Mouse (Mus musculus): ENCODE measurements around the gene Anxa11. TPM values are rescaled to one million over a fixed set of nuclear protein-coding genes. Genes with fewer than 3 reads are reported as not detected.

The Anxa11 gene
- polyA plus RNA-seq, 1 experiment: 33.6 TPM

DNA sequence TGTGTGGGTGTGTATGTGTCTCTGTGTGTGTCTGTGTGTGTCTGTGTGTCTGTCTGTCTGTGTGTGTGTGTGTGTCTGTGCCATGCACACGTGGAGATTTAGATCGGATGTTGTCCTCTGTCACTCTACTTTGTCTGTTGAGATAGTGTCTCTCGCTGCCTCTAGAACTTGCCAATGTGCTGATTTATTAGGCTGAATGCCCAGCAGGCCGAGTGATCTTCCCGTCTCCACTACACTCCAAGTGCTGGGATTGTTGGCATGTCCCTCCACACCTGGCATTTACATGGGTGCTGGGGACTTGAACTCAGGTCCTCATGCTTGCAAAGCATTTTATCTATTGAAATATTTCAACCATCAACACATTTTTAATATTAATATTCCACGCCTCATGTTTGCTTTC is 9.2 kb downstream of the Anxa11 start:
- Histone ChIP-seq H3K27ac (replicated peaks; ENCODE audit: low read depth, low read length) (no peak overlapping the region; the same call in 1 of the 2 replicates), H3K4me3 (ENCODE audit: insufficient read depth, low read depth, low read length) (no peak overlapping the region), H3K4me1 (ENCODE audit: control insufficient read depth, insufficient read depth, insufficient read length, low read length) (peaks cover 28% of the 10 kb centered on the region)

DNA sequence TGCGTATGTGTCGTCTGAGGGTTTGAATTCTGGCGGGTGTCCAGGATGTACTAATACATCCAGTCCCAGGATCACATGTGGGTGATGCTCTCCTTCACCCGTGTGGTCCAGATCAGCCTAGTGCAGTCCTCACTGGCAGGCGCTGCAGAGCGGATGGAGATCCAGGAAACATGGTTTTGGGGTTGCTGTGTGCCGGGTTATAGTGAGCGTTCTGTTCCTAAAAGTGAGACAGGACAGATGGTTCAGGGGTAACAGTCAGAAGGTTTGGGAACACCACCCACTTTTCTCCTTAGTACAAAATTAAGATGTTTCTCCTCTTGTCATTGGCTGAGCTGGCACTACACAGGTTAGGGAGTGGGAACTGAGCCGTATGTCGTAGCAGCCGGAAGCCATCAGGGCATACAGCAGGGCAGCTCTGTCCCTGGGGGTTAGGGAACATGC is 10.2 kb downstream of the Anxa11 start:
- Histone ChIP-seq H3K27ac (replicated peaks; ENCODE audit: low read depth, low read length) (no peak overlapping the region), H3K4me3 (ENCODE audit: insufficient read depth, low read depth, low read length) (no peak overlapping the region), H3K4me1 (ENCODE audit: control insufficient read depth, insufficient read depth, insufficient read length, low read length) (peaks cover 25% of the 10 kb centered on the region)

DNA sequence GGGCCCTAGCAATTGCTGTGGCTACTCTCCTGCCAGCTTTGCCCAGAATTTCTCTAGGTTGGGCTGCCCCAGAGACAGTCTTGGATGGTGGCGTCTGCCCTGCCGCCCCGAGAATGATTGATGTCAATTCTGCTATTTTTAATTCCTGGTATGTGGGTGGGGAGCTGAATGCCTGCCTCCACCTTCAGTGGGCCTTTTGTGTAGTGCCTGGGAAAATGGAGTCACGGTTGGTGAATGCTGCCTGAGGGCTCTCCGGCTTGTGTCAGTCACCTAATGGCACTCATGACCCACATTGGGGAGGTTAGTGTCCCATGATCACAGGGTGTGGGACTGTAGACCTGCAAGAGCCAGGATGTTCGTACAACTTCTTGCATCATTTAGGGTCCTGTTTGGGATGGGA is 11.3 kb downstream of the Anxa11 start:
- Histone ChIP-seq H3K4me1 (ENCODE audit: control insufficient read depth, insufficient read depth, insufficient read length, low read length) (peaks cover 29% of the 10 kb centered on the region), H3K27ac (replicated peaks; ENCODE audit: low read depth, low read length) (no peak overlapping the region), H3K4me3 (ENCODE audit: insufficient read depth, low read depth, low read length) (no peak overlapping the region)

DNA sequence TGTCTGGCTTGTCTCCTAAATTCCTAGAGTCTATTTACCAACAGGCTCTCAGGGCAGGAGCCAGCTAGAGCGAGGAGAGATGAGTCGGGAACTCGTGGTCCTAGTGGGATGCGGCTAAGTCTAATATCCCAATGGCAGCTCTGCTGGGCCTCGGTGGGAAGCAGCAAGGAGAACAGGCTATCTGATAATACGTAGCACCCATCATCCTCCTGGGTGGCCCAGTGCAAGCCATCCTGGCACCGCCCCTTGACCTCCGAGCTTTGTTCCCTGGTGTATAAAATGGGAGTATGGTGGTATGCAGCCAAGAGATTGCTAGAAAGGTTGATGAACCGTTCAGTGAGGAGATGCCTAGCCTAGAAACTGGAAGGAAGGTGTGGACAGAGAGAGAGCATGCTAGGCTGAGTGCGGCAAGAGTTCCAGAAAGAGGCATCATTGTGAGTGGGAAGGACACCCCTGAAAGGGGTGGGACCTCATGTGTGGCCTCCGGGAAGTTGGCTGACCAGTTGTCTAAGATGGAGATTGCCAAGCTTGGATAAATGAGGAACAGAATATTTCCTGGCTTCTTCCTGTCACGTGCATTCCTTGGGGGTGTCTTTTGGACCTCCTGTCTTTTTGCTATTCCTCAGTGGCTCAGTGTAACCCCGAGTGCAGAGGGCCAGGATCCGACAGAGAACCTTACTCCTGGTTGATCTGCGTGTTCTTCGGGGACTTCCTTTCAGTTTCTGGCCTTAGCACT is 11.9 kb downstream of the Anxa11 start:
- peaks cover 29% of the 10 kb centered on the region for H3K4me1 ChIP-seq (ENCODE audit: control insufficient read depth, insufficient read depth, insufficient read length, low read length)
- 0 out of 2 replicates have a peak overlapping the region, but pooled peaks have one; percentile 48 for H3K27ac ChIP-seq (replicated peaks; ENCODE audit: low read depth, low read length)
- H3K4me3 ChIP-seq (ENCODE audit: insufficient read depth, low read depth, low read length): no peak overlapping the region

DNA sequence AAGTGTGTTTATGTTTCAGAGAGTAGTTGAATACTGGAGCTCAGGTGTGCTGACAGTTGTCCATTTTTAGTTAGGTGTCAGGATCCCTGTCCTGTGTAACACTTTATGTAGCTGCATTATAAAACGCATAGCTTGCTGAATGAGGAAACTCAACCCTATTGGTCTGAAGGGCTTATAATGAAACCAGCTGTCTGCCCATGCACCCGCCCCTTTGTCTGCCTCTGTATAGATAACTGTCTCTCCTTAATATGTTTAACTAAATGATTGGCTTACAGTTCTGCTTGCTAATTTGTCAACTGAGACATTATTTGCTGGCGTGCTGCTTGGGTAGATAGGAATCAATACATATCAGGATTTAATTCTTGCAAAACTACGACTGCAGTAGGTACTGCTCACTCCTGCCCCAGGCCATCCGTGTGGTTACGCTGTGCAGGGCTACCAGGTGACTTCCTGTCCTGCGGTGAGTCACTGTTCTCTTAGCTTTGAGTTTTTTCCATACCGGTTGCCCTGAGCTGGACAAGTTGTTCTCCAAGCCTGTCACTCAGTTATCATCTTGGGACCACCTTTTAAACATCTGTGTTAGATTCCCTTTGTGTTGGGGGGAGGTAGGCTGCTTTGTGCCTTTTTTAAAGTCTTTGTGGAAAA is 13.4 kb downstream of the Anxa11 start:
- Histone ChIP-seq H3K4me3 (ENCODE audit: insufficient read depth, low read depth, low read length) (no peak overlapping the region), H3K27ac (replicated peaks; ENCODE audit: low read depth, low read length) (no peak overlapping the region), H3K4me1 (ENCODE audit: control insufficient read depth, insufficient read depth, insufficient read length, low read length) (peaks cover 29% of the 10 kb centered on the region)

DNA sequence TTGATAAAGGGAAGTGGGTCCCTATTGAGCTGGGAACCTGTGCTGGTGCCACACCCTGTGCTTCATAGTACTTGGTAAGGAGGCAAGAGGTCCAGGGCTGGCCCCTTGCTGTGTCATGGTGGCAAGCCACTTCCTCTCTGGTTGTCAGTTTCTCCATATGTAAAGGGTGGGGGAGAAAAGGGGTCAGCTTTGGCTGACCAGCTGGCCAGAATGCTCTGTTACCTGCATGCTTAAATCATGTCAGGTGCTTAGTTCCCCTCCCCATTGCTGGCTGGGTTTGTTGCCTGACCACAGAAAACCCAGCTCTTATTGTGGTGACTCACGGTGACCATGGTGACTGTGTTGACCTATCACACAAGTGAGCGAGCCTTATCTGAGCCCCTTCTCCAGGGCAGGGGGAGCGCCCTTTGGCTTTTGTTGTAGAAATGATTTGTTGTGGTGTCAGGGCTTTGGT is 15.2 kb downstream of the Anxa11 start:
- no peak overlapping the region for H3K27ac ChIP-seq (replicated peaks; ENCODE audit: low read depth, low read length)
- H3K4me1 ChIP-seq (ENCODE audit: control insufficient read depth, insufficient read depth, insufficient read length, low read length): peaks cover 29% of the 10 kb centered on the region
- no peak overlapping the region for H3K4me3 ChIP-seq (ENCODE audit: insufficient read depth, low read depth, low read length)

DNA sequence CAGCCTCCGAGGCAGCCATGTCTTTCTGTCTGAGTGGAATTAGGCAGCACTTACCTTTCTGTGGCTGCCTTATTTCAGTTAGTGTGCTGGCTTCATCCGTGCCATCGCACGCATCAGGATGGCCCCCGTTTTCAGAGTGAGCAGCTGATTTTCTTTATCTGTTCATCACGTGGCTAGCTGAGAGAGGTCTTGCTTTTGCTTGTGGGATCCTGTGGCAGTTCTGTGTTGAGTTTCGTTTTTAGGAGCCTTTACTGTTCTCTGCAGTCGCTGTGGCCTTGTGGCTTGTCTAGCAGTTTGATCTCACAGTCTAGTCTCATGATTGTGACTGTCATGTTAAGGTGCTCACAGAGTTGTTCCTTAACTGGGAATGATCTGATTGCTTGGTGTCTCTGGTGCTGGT is 16.0 kb downstream of the Anxa11 start:
- Histone ChIP-seq H3K27ac (replicated peaks; ENCODE audit: low read depth, low read length) (no peak overlapping the region), H3K4me3 (ENCODE audit: insufficient read depth, low read depth, low read length) (no peak overlapping the region), H3K4me1 (ENCODE audit: control insufficient read depth, insufficient read depth, insufficient read length, low read length) (peaks cover 26% of the 10 kb centered on the region)

DNA sequence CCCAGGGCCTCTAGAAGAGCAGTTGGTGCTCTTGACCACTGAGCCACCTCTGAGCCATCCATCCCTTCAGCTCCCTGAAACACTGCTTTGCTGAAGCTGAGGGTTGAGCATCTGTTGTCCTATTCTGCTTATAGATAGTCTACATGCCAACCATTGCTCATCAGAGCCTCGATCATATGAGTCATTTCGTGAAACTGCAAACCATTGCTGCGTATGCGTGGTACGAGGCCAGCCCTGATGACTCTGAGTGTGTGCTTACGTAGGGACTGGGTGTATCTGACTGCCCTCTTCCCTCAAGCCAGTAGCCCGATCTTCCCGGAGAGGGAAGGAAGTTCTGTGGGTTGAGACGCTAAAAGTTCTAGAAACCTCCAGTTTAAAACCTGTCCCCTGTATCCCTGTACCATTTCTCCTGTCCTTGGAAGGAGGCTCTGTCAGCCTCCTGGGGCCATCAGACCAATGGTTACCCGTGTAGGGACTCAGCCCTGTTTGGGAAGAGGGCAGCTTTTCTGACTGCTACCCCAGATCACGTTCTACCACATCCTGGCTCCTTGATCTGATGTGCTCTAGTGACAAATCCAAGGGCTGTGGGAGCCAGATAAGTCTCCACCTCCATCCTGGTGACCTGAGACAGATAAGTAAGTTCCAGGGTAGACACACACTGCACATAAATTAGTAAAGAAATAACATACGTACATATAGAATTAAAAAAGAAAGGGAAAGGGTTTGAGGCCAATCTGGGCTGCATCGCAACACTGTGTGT is 20.0 kb downstream of the Anxa11 start:
- Histone ChIP-seq H3K4me1 (ENCODE audit: control insufficient read depth, insufficient read depth, insufficient read length, low read length) (peaks cover 23% of the 10 kb centered on the region), H3K4me3 (ENCODE audit: insufficient read depth, low read depth, low read length) (no peak overlapping the region), H3K27ac (replicated peaks; ENCODE audit: low read depth, low read length) (peak overlapping the region; percentile 41; the same call in 1 of the 2 replicates)

DNA sequence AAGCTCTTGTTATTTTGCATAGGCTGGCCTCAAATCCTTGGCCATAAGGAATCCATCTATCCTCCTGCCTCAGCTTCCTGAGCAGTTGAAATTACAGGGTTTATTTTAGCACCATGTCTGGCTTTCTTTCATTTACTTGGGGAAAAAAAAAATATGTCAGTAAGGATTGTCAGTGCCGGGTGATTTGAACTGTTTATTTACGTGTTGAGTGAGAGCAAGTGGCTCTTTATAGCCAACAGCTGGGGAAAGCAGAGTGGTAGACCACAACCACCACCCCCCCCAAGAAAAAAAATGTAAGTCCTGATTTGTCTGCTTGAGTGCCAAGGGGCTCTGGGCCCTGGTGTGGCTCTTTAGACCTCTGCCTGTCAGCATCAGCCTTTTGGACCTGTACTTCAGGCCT is 21.8 kb downstream of the Anxa11 start:
- peaks cover 35% of the 10 kb centered on the region for H3K4me1 ChIP-seq (ENCODE audit: control insufficient read depth, insufficient read depth, insufficient read length, low read length)

DNA sequence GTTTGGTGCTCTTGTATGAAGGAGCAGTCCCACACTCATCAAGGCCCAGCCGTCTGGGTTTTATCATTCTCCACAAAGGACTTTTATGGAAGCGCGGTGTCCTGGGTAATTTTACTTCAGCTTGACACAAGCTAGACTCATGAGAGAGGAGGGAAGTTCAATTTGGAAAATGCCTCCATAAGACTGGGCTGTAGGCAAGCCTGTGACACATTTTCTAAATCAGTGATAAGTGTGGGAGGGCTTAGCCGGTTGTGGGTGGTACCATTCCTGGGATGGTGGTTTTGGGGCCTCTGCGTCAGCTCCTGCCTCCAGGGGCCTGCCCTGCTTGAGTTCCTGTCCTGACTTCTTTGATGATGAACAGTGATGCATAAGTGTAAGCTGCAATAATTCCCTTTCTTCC is 23.3 kb downstream of the Anxa11 start:
- Histone ChIP-seq H3K4me1 (ENCODE audit: control insufficient read depth, insufficient read depth, insufficient read length, low read length) (peaks cover 48% of the 10 kb centered on the region), H3K27ac (replicated peaks; ENCODE audit: low read depth, low read length) (no peak overlapping the region), H3K4me3 (ENCODE audit: insufficient read depth, low read depth, low read length) (no peak overlapping the region)

More for the DNA sequence above, 21.8 kb downstream of the Anxa11 start:
- no peak overlapping the region for H3K27ac ChIP-seq (replicated peaks; ENCODE audit: low read depth, low read length)
- no peak overlapping the region for H3K4me3 ChIP-seq (ENCODE audit: insufficient read depth, low read depth, low read length)

DNA sequence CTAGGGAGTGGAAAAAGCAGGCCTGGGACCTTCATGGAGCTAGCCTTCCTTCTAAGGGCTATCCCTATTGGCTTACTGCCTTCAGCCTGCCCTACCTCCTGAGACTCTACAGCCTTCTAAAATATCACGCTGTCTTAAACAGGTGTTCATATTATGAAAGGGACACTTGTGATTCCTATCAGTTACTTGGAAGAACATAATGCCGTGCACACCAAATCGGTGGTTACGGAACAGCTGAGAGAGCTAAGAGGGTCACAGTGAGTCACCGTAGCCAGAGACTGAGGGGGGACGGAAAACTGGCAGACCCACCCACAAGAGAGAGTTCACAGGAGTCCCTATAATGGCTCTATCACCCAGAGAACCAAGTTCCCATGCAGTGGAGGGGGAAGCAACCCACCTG is 24.4 kb downstream of the Anxa11 start:
- no peak overlapping the region for H3K4me3 ChIP-seq (ENCODE audit: insufficient read depth, low read depth, low read length)
- 0 out of 2 replicates have a peak overlapping the region, but pooled peaks have one; percentile 7 for H3K27ac ChIP-seq (replicated peaks; ENCODE audit: low read depth, low read length)

DNA sequence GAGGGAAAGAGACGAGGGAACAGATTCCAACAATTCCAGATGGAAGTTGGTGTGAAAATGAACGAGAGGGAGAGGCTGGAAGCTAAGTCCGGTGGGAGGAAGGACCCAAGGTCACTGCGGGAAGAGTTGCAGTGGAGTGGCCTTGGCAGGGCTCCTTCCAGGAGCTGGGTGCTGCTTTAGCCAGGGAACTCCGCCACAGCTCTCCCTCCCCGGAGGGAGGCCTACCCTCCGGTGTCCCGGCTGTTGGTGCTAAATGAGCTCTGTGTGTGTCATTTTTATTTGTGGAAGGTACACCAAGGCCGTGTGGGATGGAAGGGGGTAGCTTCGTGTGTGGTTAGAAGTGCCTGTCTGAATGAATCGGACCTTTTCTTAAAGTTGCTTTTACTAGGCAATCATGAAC is 24.9 kb downstream of the Anxa11 start:
- H3K27ac ChIP-seq (replicated peaks; ENCODE audit: low read depth, low read length): peak overlapping the region; percentile 28
- H3K4me3 ChIP-seq (ENCODE audit: insufficient read depth, low read depth, low read length): no peak overlapping the region
- H3K4me1 ChIP-seq (ENCODE audit: control insufficient read depth, insufficient read depth, insufficient read length, low read length): peaks cover 50% of the 10 kb centered on the region

More for the DNA sequence above, 24.4 kb downstream of the Anxa11 start:
- H3K4me1 ChIP-seq (ENCODE audit: control insufficient read depth, insufficient read depth, insufficient read length, low read length): peaks cover 48% of the 10 kb centered on the region

DNA sequence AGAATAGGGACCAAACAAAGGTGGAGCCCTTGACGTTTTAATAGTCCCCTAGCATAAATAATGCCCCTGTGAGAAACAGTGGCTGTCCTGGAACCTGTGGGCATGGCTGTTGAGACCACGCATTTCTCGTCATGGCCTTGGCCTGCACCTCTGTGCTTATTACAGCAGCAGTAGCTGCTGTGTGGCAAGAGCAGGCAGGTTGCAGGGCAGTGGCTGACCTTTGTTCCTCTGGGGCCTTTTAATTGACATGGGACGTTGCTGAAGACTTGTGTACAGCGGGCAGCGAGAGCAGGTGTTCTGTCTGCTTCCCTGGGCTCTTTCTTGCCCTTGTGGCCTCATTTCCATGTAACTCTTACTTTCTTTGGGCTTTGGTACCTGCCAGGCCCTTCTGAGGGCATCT is 25.9 kb downstream of the Anxa11 start:
- Histone ChIP-seq H3K4me3 (ENCODE audit: insufficient read depth, low read depth, low read length) (no peak overlapping the region), H3K4me1 (ENCODE audit: control insufficient read depth, insufficient read depth, insufficient read length, low read length) (peaks cover 54% of the 10 kb centered on the region), H3K27ac (replicated peaks; ENCODE audit: low read depth, low read length) (peak overlapping the region; percentile 28; the same call in 1 of the 2 replicates)

DNA sequence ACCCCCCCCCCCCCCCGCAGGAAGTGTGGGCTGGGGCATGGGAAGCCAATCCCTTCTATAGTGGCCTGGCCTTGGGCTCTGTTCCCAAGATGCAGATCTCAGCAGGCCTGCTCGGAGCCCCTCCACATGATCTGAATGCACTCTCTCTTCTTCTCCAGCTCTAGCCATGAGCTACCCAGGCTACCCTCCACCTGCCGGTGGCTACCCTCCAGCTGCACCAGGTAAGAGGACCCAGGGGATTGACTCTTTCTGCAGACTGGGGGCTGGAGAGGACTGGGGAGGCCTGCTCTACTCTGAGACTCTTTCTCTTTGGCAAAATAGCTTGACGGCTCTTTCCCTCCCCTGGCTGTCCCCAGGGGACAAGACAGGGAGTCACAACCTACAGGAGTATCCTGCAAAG is 26.8 kb downstream of the Anxa11 start:
- no peak overlapping the region for H3K4me3 ChIP-seq (ENCODE audit: insufficient read depth, low read depth, low read length)
- H3K4me1 ChIP-seq (ENCODE audit: control insufficient read depth, insufficient read depth, insufficient read length, low read length): peaks cover 58% of the 10 kb centered on the region
- H3K27ac ChIP-seq (replicated peaks; ENCODE audit: low read depth, low read length): no peak overlapping the region
